Mouse (Mus musculus) left cerebral cortex, adult 8-10 months (tissue): ENCODE measurements around the gene Zbtb21. TPM values are rescaled to one million over a fixed set of nuclear protein-coding genes. Genes with fewer than 3 reads are reported as not detected.
"Not testable (repeated sequence)": the region's sequence is repeated elsewhere in the genome, so short reads cannot be mapped to it uniquely, and the experiment has no call there.

Source experiments
- DNase-seq, 2 experiments: peaks; one replicate each; pipeline ENCODE4 v3.0.0; 2022; ENCODE audit warnings: low spot score in 2 of 2
- total RNA-seq, 4 experiments: library from RNA; stranded (reverse); gene quantifications; 2 replicates each; pipeline ENCODE4 v1.2.4; 2022

The Zbtb21 gene
- total RNA-seq, 4 experiments from 2014 or later = 20.8 to 32.5 (median 27.0) TPM

DNA sequence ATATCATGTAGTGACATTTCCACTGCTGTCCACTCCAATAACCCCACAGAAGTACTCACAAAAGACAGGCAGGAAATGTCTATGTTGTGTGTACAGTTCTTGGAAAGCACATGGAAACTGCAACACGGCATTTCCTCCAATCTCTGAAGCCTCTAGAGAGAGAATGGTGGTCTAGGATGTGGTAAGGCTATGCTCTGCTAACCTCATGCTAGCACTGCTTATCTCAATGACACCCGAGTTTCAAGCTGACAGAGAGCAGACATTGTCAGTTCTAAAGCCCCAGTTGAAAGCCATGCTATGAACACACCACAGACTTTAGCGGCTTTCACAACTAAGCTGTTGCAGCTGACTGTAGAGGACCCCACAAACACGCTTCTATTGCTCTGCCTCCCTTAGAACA, 13.6 kb downstream of the Zbtb21 start:
- DNase-seq = no peak

DNA sequence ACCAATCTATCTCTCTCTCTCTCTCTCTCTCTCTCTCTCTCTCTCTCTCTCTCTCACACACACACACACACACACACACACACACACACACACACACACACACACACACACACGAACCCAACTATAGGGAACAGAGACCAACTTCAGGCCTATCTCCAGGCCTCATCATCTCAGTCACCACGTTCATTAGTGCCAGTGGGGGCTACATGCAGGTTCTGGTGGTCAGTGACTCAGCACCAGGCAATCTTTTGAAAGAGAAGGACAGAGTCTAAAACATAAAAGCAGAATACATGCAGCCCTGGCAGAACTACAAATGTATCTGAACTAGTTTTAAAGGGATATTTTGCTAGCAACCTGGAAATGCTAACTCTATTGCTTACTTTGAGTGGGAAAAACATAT, 15.4 kb downstream of the Zbtb21 start:
- DNase-seq = not testable (repeated sequence)

DNA sequence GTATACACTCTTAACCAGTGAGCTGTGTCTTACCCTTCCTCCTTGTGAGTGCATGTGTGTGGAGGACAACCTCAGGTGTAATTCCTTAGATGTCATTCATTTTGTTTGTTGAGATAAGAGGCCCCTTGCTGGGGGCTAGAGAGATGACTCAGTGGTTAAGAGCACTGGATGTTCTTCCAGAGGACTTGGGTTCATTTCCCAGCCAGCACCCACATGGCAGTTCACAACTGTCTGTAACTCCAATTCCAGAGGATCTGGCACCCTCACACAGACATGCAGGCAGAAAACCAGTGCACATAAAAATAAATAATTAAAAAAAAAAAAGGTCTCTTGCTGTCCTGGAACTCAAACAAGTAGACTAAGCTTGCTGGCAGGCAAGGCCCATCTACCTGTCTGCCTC, 20.6 kb downstream of the Zbtb21 start:
- no peak for DNase-seq

DNA sequence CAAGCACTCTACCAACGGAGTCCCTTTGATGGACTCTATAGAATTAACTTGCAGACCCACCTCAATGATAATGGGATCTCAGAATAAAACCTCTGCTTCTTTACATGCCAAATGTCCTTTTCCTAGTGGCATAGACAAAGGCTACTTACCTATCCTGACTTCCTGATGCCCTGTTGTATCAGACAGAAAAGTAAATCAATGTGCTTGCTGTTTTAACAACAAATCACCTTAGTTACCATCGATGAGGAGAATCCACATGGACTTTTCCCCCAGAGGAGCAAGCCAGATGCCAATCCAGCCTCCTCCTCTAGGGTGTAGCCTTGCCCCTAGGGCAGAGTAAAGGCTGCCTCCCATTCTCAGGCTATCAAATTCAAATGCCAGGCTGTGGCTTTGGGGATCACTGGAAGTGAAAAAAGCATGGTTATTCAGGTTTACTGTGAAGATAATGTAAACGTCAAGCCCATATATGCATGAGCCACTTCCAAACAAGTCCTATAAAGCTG, 21.9 kb downstream of the Zbtb21 start:
- DNase-seq = no peak

DNA sequence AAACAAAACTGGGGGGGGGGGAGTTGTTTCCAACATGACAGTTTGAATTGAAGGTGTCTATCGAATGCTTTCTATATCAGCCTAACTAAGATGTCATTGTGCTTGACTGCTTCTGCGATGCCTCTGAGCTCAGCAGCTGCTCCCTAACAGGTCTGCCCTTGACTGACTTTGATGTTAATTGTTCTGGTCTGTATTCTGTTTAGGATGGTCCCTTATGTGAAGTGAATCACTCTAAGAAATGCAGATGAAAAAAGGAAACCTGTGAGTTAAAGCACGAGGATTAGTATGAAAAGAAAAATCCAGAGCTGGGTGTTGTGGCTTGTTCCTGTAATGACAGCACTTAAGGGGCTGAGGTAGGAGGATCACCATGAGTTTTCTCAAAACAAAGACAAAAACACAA, 26.6 kb downstream of the Zbtb21 start:
- DNase-seq = no peak

DNA sequence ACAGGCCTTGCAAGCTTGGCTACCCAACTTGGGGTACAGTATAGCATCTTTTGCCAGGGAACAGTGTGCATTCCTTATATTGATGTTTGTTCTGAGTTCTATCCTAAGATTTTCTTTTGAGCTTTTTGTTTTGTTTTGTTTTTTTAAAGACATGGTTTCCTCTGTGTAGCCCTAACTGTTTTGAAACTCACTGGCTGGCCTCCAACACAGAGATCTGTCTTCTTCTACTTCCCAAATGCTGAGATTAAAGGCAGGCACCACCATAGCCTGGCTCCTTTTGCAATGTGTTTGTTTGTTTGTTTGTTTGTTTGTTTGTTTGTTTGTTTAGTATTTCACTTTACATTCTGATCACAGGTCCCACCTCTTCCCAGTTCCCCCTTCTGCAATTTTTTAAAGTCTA, 32.2 kb downstream of the Zbtb21 start:
- DNase-seq = no peak

DNA sequence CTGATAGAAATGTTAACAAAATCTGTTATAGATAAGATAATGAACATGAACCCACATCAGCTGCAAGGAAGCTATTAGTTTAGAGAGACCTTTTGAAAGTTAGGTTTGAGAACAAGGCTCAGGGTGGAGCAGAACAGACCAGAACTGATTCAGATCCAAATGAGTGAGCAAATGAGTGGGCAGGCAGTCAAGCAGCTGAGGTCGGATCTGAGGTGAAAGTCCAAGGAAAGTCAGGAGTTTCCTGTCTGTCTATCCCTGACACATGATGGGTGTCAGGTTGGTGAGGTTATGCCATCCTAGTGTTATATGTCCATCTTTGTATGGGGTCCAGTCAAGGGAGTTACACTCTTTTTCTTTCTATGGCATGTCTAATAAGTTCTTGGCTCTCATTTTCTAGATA, 32.9 kb downstream of the Zbtb21 start:
- DNase-seq = no peak

DNA sequence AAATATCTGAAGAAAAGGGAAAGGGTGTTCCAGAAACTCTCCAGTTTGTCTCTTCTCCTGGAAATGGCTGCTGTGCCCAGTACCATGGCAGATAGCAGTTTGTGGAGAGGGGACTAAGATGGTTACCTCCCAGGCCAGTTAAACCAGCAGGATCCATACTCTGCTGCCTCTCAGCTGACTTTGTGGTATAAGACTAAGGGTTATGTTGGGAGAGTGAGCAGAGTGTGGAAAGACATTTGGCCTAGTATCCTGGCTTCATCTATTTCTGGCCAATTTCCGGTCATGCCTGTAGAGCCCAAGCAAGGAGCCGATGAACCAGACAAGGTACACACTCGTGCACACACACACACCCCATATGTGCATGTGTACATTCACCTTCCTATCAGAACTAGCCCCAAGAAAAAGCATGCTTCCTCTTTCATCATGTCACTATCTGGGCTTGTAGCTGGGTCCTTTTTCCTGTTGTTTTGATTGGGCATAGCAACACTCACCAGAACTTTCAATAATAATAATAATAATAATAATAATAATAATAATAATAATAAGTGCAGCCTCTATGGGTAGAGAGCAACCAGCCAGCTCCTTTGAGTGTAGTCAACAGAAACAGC, 35.0 kb downstream of the Zbtb21 start:
- no peak for DNase-seq

DNA sequence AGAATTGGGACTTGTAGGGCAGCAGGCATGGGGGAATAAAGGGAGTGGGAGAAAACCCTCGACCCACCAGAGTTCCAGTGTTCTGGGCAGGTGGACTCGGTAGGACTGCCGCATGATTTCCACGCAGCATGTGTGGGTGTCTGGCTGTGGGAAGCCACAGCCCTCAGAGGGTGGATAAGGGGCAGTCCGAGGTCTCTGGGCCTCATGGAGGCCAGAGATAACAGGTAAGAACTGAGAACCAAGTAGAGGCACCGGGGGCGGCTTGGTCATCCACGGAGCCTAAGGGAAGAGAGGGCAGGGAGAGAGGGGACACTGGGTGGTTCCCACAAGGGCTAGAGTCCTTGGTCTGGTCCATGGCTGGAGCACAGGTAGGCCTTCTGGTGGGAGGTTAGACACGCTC, 36.0 kb downstream of the Zbtb21 start:
- no peak for DNase-seq

DNA sequence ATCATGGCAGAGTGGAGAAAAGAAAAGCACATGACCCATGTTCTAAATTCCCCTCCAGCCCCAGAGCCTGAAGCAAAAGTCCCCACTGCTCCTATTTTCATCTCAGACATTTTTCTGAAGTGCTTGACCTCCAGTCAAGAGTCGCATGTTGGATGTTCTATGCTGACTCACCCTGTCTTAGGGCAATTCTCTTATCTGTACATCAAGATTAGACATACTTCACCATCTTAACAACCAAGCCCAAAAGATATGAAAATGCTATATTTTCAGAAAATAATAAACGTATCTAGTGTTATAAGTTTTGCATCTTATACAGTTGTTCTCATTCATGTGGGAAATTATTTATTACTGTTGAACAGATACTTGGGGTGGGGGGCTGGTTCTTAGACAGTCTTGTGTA, 36.7 kb downstream of the Zbtb21 start:
- no peak for DNase-seq

DNA sequence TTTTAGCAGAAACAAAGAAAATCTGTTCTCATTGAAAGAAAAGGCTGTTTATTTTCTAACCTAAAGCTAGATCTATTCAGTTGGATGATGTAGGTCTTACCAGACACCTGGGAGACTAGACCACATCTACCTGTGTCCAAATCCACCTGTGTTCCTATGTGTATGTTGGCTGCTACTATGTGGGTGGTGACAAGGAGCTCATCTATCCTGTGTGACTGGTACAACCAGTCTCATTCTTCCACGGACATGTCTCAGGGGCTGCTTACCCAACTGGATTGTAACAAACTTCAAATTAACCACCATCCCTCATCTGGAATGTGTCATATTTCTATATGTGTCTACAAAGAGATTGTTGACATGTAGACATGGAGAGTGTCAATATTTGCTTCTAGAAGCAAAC, 38.7 kb downstream of the Zbtb21 start:
- DNase-seq = no peak

DNA sequence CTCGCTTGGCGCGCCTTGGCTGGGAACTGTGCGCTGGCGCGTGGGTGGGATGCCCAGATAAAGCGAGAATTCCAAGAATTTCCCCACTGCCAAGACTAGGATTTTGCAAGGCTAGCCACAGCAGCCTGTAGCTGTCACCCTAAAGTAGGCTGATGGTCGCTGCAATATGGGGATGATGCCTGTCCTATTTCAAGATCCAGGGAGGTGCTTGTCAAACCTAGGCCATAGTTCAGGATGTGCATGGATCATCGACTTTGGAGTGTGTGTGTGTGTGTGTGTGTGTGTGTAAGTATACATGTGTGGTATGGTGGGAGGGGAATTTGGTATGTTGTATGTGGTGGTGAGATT, 39.7 kb downstream of the Zbtb21 start:
- no peak for DNase-seq

DNA sequence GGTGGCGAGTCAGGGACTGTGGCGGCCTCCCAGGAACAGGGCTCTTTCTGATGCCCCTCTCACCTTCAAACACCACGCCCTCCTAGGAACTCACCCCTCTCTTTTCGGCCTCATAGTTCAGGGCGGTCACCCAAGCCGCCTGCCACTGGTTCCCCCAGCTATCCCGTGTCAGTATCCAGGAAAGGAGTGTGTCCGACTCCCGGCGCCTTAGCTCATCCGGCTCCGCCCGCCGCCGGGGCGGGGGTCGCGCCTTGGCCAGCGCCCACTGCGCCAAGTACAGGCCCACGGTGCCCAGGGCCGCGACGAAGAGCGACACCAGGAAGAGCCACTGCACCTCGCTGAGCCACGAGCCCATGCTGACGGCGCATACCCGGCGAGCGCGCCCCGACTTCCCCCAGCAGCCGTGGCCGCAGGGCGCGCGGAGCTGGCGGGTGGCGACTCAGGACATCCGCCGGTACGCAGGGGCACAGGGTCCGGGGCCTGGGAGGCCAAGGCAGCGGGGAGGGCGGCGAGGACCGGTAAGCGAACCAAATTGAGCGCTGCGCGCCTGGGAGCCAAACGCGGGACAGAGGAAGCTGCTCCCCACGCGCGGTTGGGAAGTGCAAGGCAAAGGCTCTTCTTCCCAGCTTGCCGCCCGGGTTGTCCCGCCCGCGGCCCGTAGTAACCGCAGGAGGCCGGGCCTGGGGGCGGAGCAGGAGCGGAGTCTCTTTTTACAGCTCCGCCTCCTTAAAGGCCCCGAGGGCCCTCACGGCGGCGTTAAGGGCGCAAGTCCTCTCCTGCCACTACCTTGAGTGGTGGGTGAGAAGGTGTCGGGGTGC, 40.3 kb downstream of the Zbtb21 start:
- peak; percentile 72 to 81 for DNase-seq

DNA sequence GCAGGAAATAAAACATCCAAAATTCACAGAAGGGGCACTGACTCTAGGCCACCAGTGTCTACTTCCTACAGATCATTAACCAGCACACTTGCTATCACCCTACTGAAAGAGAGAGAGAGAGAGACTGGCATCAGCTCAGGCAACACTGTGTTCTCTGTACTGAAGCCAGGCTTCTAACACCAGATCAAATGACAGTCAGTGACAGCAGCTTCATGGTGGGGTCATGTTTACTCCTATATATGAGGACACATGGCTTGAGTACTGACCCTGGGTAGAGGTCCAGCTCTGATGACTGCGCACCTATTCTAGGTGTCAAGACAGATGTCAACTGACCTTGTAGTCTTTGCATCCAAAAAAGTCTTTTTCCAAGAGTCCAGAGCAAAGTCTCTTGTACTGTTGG, 41.8 kb downstream of the Zbtb21 start:
- DNase-seq = no peak

DNA sequence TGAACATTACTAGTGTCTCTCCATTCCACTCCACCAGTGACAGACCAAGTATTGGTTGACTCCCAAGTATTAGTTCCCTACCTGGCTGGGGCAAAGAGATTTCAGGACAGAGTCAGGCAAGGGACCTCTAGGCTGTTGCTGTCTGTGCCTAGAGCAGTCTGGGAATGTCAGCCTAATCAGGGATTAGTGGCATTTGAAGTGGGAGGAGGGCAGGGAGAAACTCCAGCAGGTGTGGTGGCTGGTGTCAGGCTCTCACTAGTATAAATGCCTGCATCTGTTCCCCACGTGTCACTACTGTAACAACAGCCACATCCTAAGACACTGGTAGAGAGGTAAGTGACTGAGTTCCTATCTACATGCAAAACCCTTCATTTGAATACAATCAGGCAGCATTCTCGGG, 42.6 kb downstream of the Zbtb21 start:
- DNase-seq = no peak

DNA sequence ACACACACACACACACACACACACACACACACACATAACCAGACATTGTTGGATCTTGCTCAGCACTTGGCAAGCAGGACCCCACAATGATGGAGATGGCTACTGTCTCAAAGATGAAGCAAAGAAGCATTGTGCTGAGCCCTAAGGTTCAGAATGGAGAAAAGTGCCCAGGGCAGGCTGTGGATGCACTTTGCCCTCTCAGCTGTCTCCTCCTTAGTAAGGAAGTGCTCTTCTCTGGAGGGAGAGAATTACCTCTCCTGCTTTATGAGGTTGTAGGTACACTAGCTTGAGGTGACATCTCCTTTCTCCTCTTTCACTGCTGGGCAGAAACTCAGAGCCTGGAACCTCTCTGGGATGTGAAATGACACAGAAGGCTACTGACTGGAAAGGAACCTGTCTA, 49.5 kb downstream of the Zbtb21 start:
- DNase-seq = no peak

DNA sequence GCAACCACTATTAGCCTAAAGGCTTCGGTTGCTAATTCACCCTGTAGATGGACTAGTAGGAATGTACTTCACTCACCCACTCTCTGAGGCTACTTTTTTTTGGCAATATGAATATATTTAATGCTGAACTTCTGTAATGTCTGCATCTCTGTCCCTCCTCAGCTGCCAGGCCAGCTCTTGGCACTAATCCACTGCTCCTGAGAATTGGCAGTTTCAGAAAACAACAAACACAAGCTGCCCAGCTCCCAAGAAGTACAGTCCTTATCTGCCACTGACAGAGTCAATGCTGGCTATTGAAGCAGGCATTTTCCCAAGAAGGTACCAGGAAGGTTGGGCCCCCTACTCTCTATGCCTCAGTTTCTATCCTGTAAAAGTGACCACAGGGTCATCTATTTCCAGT, 53.1 kb downstream of the Zbtb21 start:
- no peak for DNase-seq

DNA sequence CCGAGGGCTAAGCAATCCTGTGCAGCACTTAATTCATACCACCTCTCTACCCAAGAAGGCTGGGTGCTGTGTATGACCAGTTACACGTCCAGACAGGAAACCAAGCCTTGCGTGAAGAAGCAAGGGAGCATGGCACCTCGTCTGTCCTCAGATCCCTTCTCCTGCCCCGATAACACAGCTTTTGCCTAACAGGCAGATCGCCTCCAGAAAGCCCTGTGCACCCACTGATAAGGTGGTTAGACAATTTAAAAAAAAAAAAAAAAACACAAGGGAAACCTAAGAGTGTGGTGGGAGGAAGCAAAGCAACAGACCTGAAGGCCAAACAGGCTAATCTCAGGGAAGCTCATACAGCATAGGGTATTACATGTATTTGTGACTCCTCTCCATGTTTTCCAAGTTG, 54.9 kb downstream of the Zbtb21 start:
- no peak for DNase-seq

DNA sequence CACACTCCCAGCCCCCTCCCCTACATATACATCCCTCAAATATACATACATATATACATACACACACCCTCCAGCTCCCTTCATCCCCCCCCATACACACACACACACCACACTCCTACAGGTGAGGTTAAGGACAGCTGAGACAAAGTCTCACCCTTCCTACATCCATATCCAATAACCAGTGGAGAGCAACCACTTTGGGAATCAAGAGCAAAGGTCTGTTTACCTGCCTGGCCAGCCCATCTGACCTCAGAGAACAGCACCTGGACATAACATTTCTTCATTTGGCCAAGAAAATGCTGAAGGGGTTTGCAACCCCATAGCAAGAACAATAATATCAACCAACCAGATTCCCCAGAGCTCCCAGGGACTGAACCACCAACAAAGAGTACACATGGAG, 56.1 kb downstream of the Zbtb21 start:
- DNase-seq = no peak

DNA sequence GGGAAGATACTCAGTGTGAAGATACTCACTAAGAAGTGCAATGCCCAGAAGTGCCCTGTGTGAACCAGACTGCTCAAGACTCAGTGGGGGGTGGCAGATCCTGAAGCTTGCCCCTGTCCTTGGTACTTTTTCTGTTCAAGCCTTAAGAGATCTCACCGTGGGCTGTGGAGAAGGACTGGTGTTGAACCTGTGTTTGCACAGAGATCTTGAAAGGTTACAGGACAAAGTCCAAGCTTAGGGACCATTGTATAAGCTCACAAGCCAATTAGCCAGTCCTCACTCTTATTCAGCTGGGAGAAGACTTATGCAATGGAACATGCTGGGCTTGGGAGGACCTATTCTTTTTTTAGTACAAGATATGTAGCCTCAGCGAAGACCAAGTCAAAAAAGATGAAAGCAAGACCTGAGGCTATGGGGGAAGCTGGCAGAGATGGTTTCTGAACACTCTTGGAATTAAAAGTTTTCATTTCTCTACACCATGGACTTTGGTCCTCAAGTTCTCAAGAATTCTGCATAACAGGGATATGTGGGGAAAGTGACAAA, 56.9 kb downstream of the Zbtb21 start:
- no peak for DNase-seq

DNA sequence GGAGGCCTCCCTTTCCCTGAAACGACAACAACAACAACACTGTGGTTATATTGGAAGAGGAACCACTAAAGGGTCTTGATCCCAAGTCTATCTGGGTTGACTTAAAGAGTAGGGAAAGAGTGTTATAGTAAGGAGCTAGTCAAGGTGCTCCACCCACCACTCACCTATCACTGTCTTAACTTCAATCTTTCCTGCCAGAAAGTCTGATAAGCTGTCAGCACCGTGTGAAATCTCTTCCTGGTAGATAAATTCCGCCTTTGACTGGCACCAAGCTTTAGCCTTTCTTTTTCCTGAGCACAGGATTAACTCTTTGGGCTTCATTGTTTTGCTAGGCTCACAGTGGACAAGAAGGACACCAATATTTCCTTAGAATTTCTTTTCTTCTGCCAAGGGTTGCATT, 58.4 kb downstream of the Zbtb21 start:
- no peak for DNase-seq

DNA sequence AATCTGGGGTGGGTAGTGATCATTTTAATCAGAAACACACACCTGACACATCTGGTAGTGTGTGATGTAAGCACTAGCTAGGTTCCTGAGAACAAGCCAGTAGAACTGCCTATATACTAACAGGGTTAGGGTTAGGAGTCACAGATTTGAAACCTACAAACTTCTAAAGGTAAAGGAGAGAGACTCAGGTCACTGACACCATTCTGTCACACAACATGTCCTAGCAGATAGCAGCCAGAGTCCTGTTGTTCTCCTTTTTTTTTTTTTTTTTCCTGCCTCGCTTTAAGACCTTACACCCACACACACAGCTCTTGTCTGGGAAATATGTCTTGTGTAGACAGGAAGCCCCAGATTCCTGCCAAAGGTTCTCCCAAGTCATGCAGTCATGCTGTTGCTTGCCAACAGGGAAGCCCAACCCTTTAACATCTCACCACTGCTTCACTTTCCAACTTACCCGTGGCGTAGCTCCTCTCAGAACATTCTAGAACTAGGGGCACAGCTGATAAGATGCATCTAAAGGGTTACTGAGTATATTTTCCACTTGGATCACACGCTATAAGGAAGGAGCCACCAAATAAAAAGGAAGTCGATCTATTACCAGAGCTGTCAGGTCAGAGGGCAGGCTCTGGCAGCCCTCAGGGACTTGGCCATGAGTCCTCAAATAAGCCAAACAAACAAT, 64.9 kb downstream of the Zbtb21 start:
- DNase-seq = no peak
